ENCODE assay signal across 14 mouse cellular contexts in the genomic region with DNA sequence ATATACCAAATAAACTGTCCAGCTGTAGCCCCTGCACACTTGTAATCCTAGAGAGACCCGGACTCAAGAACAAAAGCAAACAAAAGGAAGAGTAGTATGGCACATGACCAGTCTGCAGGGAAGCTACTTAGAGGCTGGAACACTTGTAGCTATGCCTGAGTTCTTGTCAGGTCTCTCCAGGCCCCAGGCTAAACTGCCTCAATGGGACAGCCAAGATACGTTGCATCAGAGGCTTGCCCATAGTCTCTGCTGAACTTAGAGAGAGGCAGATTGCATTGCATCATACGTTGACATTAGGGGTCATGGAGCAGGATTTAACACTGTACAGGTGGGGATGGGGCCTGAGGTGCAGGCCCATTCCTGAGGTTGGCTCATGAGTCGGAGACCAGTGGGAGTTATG. TPM values are rescaled to one million over a fixed set of nuclear protein-coding genes. Genes with fewer than 3 reads are reported as not detected.
"Had no signal": no experiment of that assay in that cellular context is flagged by ENCODE, and none has a peak within 500 bp of the region (broad histone marks: within the 10 kb centered on the region; RNA-seq: fewer than 3 reads in every experiment).

No protein-coding gene starts in this region.

- H3K27me3 ChIP-seq: midbrain, embryonic 13.5 days had no signal

- H3K36me3 ChIP-seq: midbrain, embryonic 13.5 days had no signal

- H3K27ac ChIP-seq: kidney, postnatal 0 days; left cerebral cortex, adult 2 months; macrophage; midbrain, embryonic 13.5 days had no signal

- H3K4me2 ChIP-seq: midbrain, embryonic 13.5 days had no signal

- H3K4me1 ChIP-seq: midbrain, embryonic 13.5 days had no signal

- H3K9ac ChIP-seq: midbrain, embryonic 13.5 days had no signal

- ATAC-seq: intestine, postnatal 0 days; midbrain, embryonic 13.5 days; midbrain, embryonic 16.5 days had no signal

- H3K4me3 ChIP-seq: left cerebral cortex, adult 2 months; midbrain, embryonic 13.5 days had no signal

- DNase-seq: kidney, adult 2 months; kidney, postnatal 36 days; layer of hippocampus, postnatal 36 days; lung, adult 2 months; lung, postnatal 10 days; right cerebral cortex, postnatal 14 days; right cerebral cortex, postnatal 4 days; thymus, postnatal 25 days had no signal

- H3K9me3 ChIP-seq: midbrain, embryonic 13.5 days had no signal

RNA-seq across cellular contexts. Expression of a gene that starts 27.9 kb away (rescaled TPM):
- polyA plus RNA-seq: macrophage had no signal

RNA-seq across cellular contexts. Expression of a gene that starts 28.6 kb away (rescaled TPM):
- total RNA-seq: left cerebral cortex, adult 2 months had no signal
- polyA plus RNA-seq: macrophage had no signal
